Mouse (Mus musculus) spleen, adult 2 months (tissue): ENCODE data around the gene Hes5. TPM values are rescaled to one million over a fixed set of nuclear protein-coding genes. Genes with fewer than 3 reads are reported as not detected.

Experiments
- DNase-seq, 2 experiments: peaks; one replicate each; pipeline versions ENCODE4 v3.0.0 to v3.0.0-alpha.2; 2012 to 2021; ENCODE audit warnings: low spot score in 2 of 2, low read depth in 1 of 2
- H3K27ac ChIP-seq: fragments of 200-500 bp; 2 replicates; pipeline ENCODE4 v1.5.1; 2012; ENCODE audit warnings: low read length, inconsistent platforms; ENCODE audit not compliant: insufficient read depth
- H3K27me3 ChIP-seq: fragments of 200-500 bp; 2 replicates; pipeline ENCODE4 v1.6.1; 2012; ENCODE audit warnings: mild to moderate bottlenecking, moderate library complexity, low read length, inconsistent platforms; ENCODE audit not compliant: control insufficient read depth, insufficient read depth
- H3K36me3 ChIP-seq: fragments of 200-500 bp; 2 replicates; pipeline ENCODE4 v1.6.1; 2012; ENCODE audit warnings: mild to moderate bottlenecking, low read length, inconsistent platforms; ENCODE audit not compliant: control insufficient read depth, insufficient read depth
- H3K4me1 ChIP-seq: fragments of 200-500 bp; 2 replicates; pipeline ENCODE4 v1.6.1; 2011; ENCODE audit warnings: inconsistent platforms; ENCODE audit not compliant: control insufficient read depth, insufficient read depth, insufficient read length
- H3K4me3 ChIP-seq: fragments of 200-500 bp; 2 replicates; pipeline ENCODE4 v1.5.1; 2011; ENCODE audit warnings: mild to moderate bottlenecking, inconsistent platforms; ENCODE audit not compliant: insufficient read depth, insufficient read length; ENCODE audit errors: extremely low read depth
- CTCF ChIP-seq: fragments of 200-500 bp; IDR thresholded peaks from 2 replicates; pipeline ENCODE4 v1.5.1; 2011; ENCODE audit warnings: mild to moderate bottlenecking, inconsistent platforms; ENCODE audit not compliant: insufficient read depth, insufficient read length, insufficient replicate concordance; ENCODE audit errors: extremely low read depth
- POLR2A ChIP-seq: fragments of 200-500 bp; IDR thresholded peaks from 2 replicates; pipeline ENCODE4 v1.6.1; 2011; ENCODE audit warnings: low read depth, low read length, inconsistent platforms
- WGBS: fragments of 180-500 bp; shearing (Covaris S2); methylation state at CpG from one replicate; pipeline ENCODE4 v1.1.7; 2018; 5-methylcytosine and 5-hydroxymethylcytosine counted together
- polyA plus RNA-seq: library from polyadenylated mRNA; depleted of rRNA; stranded (reverse); fragments of >200 nt; gene quantifications from 2 replicates; pipeline ENCODE4 v1.2.3, GENCODE M21; 2012; rRNA removed

Hes5 gene
- polyA plus RNA-seq: 5.4 and 10.5 TPM in 2 replicates

GRCm38 (mm10) chr4:154960690-154961225, at the start of gene Hes5:
TSS of gene Hes5 (plus strand) at chr4:154960923.
- peaks cover 2% of the 10 kb centered on the region; the same call in 1 of the 2 replicates for H3K27me3 ChIP-seq
- WGBS: under 1% methylated on average over 65 of the region's 65 CpGs
- H3K27ac ChIP-seq: peak within 1 kb of the TSS; percentile 90
- H3K36me3 ChIP-seq: no peaks in the 10 kb centered on the region
- H3K4me3 ChIP-seq: peak within 1 kb of the TSS; percentile 73
- TF ChIP-seq CTCF (no peak), POLR2A (no peak)
- DNase-seq: peak in 1 of 2 experiments; percentile 31
- peaks cover 27% of the 10 kb centered on the region; the same call in 1 of the 2 replicates for H3K4me1 ChIP-seq

GRCm38 (mm10) chr4:154911644-154912043, 49.1 kb upstream of the Hes5 start:
- Histone ChIP-seq H3K4me1 (peaks cover 2% of the 10 kb centered on the region; the same call in 1 of the 2 replicates), H3K27me3 (no peaks in the 10 kb centered on the region), H3K4me3 (no peak overlapping the region), H3K27ac (peak overlapping the region; percentile 66; the same call in 1 of the 2 replicates), H3K36me3 (peaks cover 2% of the 10 kb centered on the region)
- TF ChIP-seq CTCF (no peak), POLR2A (no peak)
- 67% methylated on average over 2 of the region's 2 CpGs for WGBS
- DNase-seq: no peak

GRCm38 (mm10) chr4:154913845-154914244, 46.9 kb upstream of the Hes5 start:
- WGBS: 79% methylated on average over 3 of the region's 3 CpGs
- Histone ChIP-seq H3K4me1 (peaks cover 2% of the 10 kb centered on the region; the same call in 1 of the 2 replicates), H3K4me3 (no peak overlapping the region), H3K27me3 (no peaks in the 10 kb centered on the region), H3K27ac (no peak overlapping the region), H3K36me3 (peaks cover 14% of the 10 kb centered on the region)
- no peak for TF ChIP-seq POLR2A
- no peak for TF ChIP-seq CTCF
- DNase-seq: no peak

DNA sequence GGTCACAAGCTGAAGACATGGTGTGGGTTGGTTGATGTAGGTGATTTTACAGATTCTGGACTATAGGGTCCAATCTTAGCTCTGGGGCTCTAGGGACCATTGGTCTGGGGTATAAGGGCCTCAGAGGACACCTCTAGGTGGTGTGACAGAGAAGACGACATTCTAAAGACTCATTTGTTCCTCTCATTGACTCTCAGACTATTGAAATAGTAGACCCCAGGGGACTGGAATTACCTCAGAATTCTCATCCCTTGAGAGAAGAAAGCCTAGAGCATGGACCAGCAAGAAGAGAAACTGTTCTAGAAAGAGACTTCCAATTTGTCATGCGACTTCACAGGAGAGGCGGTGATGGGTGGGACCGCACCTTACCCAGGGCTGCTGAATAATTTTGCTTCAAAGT, 46.5 kb upstream of the Hes5 start:
- Histone ChIP-seq H3K27me3 (no peaks in the 10 kb centered on the region), H3K27ac (no peak overlapping the region), H3K4me3 (no peak overlapping the region), H3K4me1 (peaks cover 2% of the 10 kb centered on the region; the same call in 1 of the 2 replicates), H3K36me3 (peaks cover 14% of the 10 kb centered on the region)
- no peak for DNase-seq
- no peak for TF ChIP-seq POLR2A
- 93% methylated on average over 4 of the region's 4 CpGs for WGBS

DNA sequence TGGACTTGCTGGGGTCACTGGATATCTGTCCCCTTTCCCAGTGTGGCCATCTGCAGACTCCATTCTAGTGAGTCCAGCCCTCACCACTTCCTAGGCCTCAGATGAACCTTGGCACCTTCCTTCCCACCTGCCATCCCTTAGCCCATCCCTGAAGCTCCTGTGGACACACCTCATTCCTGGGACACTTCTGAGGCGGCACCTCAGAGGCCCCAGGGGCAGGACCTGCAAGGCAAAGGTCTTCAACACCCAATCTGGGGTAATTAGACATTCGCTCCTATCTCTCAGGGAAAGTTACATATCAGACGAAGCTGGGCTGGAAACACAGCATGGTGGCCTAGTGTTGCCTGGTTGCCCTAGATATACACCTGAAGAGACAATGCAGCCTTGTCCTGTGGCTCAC, 46.0 kb upstream of the Hes5 start:
- Histone ChIP-seq H3K4me1 (peaks cover 2% of the 10 kb centered on the region; the same call in 1 of the 2 replicates), H3K27me3 (no peaks in the 10 kb centered on the region), H3K36me3 (peaks cover 14% of the 10 kb centered on the region), H3K27ac (no peak overlapping the region), H3K4me3 (no peak overlapping the region)
- TF ChIP-seq CTCF: no peak
- TF ChIP-seq POLR2A: no peak
- 87% methylated on average over 3 of the region's 3 CpGs for WGBS
- DNase-seq: no peak

DNA sequence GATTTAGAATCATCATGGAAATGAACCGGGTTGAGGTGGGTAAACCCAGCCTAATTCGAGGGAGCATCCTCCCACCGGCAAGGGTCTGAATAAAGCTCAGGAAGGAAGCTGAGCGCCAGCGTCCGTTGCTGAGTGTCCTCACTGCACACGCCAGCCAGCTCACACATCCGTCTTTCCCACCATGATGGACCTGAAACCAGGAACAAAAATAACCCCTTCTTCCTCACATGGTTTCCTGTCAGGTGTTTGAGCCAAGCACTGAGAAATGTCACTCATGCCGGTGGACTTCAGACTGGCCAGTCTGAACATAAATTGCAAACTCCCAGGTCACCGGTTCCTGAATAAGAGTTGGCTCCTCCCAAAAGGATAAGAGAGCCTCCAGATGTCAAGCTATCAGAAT, 45.4 kb upstream of the Hes5 start:
- Histone ChIP-seq H3K4me3 (no peak overlapping the region), H3K4me1 (peaks cover 2% of the 10 kb centered on the region; the same call in 1 of the 2 replicates), H3K27ac (0 out of 2 replicates have a peak overlapping the region, but pooled peaks have one; percentile 30), H3K27me3 (no peaks in the 10 kb centered on the region), H3K36me3 (peaks cover 14% of the 10 kb centered on the region)
- 19% methylated on average over 10 of the region's 10 CpGs for WGBS
- no peak for DNase-seq
- TF ChIP-seq POLR2A (no peak), CTCF (no peak)

- H3K27me3 ChIP-seq: no peaks in the 10 kb centered on the region
- no peak overlapping the region for H3K27ac ChIP-seq
- DNase-seq: no peak
- TF ChIP-seq CTCF (no peak), POLR2A (no peak)
- no peak overlapping the region for H3K4me3 ChIP-seq
- peaks cover 18% of the 10 kb centered on the region for H3K36me3 ChIP-seq
- peaks cover 2% of the 10 kb centered on the region; the same call in 1 of the 2 replicates for H3K4me1 ChIP-seq
- WGBS: 75% methylated on average over 4 of the region's 4 CpGs
Measured at GRCm38 (mm10) chr4:154916662-154917061, 44.1 kb upstream of the Hes5 start.
